Mouse (Mus musculus) adrenal gland, postnatal 36 days (tissue): ENCODE data around the gene Mut. TPM values are rescaled to one million over a fixed set of nuclear protein-coding genes. Genes with fewer than 3 reads are reported as not detected.
A peak's percentile ranks its signal among the peaks of the same experiment; 100 is the strongest.

Experiments
- DNase-seq, 2 experiments: peaks; one replicate each; pipeline ENCODE4 v3.0.0; 2021; ENCODE audit warnings: mixed read lengths in 1 of 2
- long read RNA-seq, 2 experiments: library from polyadenylated mRNA; stranded (forward); transcript quantifications; one replicate each; pipeline ENCODE4 v2.0.0; 2021; ENCODE audit warnings: borderline sequencing depth in 2 of 2
- total RNA-seq, 2 experiments: library from RNA; stranded (reverse); gene quantifications; 2 replicates each; pipeline ENCODE4 v1.2.3; 2021

Gene Mut
- 100 to 1,000 TPM; 141 to 203 TPM for total RNA-seq
- long read RNA-seq, experiment 1, transcript Mut-201 (13 exons, 3,674 nt) = major isoform, 95 of 136 reads
- long read RNA-seq, experiment 1, partial matches to known transcripts = 24 of 136 reads
- long read RNA-seq, experiment 1, other reads (novel, unspliced or antisense) = 17 of 136 reads
- long read RNA-seq, experiment 2, transcript Mut-201 (13 exons, 3,674 nt) = major isoform, 16 of 22 reads
- long read RNA-seq, experiment 2, partial matches to known transcripts = 6 of 22 reads
- long read RNA-seq, experiment 2, other reads (novel, unspliced or antisense) = 0 of 22 reads

GRCm38 (mm10) chr17:40934420-40935231 is at the start of gene Mut, which contains the start of gene Cenpq:
Mut (plus strand) TSS chr17:40934685.
Cenpq (minus strand) TSS chr17:40935047.
- peak; percentile 97 to 98 for DNase-seq

GRCm38 (mm10) chr17:40885155-40885554 is 49.3 kb upstream of the Mut start:
- no peak for DNase-seq

DNA sequence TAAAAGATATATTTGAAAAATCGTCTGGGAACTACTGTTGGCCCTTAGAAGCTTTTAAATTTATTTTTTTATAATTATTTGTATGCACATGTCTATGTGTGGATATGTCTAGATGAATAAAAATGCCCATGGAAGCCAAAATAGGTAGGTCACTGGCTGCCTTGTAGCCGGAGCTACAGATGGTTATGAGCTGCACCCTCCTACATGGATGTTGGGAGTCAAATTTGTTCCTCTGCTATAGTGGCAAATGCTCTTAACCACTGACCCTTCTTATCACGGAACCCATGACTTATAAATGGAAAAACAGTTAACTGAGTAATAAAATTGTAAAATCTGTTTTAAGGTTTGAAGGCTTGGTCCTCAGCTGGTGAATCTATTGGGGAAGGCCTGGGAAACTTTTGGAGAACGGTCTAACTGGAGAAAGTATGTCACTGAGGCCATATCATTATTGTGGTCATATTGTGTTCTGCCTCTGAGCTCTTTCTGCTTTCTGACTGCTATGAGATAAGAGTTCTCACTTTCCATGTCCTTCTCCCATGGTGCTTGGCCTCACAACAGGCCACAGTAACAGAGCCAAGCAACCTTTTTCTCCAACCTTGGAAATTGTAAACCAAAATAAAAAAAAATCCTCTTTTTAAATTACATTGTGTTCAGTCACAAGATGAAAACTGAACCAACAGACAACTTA is 46.5 kb upstream of the Mut start:
- DNase-seq = no peak

DNA sequence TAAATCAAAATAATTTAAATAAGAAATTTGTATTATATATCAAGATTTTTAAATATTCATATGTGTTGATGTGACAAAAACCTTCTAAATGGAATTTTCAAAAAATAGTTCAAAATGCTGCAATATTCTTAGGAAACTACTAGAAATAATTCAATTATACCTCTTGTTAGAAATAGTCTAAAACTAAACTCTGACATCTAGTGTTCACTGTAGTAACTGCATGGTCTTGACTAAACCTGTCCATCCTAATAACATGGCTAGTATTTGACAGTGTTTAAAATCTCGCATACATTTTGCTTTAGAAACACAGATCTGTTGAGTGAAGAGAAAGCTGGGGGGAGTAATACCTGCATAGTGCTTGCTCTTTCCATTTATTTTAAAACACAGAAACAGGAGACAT is 37.6 kb upstream of the Mut start:
- DNase-seq = no peak

DNA sequence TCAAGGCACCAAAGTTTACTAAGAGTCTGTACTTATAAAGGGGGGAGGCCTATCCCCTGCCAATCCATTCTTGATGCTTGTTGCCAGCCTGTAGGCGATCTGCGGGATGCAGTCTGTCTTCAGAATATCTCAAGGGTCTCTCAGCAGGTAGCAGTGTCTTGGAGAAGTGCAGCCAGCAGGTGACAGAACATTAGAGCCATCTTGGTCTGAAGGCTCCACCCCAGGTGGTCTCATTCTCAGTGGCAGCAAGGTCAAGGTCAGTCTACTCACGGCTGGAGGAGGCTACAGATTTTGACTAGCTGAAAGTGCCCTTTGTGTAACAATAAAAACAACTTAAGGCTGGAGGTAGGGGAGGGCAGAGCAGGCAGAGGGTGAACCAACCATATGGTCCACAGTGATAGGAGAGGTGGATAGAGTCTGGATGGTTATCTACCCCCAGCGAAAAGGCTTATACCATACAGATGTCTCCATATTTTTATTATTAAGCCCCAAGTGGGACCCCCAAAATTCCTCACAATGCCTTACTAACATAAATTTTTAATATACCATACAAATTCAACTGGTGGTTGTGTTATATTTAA is 34.6 kb upstream of the Mut start:
- DNase-seq = no peak

- DNase-seq = no peak
These were observed 31.1 kb upstream of the Mut start for GRCm38 (mm10) chr17:40903345-40903744.

GRCm38 (mm10) chr17:40904056-40904597 is 30.4 kb upstream of the Mut start:
- DNase-seq = no peak

- DNase-seq = peak in 1 of 2 experiments; percentile 7
These were observed 29.7 kb upstream of the Mut start for GRCm38 (mm10) chr17:40904721-40905154.

GRCm38 (mm10) chr17:40914250-40914649 is 20.2 kb upstream of the Mut start, which contains the start of gene Glyatl3:
Glyatl3 (minus strand) TSS chr17:40914350.
- DNase-seq = no peak

DNA sequence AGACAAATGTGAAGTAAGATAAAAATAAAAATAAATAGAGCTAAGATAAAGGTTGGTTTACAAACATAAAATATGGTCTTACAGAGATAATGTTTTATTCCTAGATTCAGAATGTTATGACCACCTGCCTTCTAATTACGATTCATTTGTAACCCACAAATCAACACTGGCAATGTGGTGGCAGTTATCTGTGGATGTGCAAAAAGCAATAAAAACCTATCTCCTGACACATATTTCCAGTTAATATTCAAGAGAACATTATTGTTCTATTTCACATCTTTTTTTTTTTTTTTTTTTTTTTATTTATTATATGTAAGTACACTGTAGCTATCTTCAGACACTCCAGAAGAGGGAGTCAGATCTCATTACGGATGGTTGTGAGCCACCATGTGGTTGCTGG is 19.0 kb upstream of the Mut start:
- DNase-seq = no peak

GRCm38 (mm10) chr17:40933985-40934384 is 500 bp upstream of the Mut start:
- DNase-seq = peak in 1 of 2 experiments; percentile 2

DNA sequence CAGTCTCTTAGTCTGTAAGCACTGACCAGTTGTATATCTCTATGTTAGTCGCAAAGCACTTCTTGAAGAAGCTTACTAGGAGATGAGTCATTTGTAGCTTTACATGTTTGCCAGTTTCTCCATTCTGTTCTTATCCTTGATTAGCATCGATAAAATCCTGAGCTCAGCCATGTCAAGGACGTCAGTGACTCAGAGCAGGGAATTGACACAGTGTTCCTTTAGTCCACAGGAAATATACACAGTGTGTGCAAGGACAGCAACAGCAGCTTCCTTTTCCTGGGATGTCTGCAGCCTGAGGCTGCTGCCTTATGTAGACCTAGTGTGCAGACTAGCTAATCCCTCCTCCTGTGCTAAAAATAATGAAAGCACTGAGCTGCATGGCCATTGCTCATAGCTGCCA is 14.0 kb downstream of the Mut start:
- peak; percentile 66 to 73 for DNase-seq

DNA sequence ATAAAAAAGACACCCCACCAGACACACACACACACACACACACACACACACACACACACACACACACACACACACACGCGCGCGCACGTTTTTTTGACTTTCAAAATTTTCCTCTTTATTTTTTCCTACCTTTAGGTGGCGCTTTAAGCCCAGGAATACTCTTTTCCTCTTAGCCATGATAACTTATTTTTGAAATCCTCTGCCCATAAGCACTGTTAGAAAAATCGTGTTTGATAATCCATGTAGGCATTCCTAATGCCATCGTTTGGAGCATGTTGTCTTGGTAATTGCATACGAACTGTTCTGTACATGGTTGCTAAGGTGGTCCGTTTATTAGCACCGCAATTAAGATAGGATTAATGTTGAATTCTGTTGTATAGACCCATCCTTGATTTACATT is 43.4 kb downstream of the Mut start:
- no peak for DNase-seq

DNA sequence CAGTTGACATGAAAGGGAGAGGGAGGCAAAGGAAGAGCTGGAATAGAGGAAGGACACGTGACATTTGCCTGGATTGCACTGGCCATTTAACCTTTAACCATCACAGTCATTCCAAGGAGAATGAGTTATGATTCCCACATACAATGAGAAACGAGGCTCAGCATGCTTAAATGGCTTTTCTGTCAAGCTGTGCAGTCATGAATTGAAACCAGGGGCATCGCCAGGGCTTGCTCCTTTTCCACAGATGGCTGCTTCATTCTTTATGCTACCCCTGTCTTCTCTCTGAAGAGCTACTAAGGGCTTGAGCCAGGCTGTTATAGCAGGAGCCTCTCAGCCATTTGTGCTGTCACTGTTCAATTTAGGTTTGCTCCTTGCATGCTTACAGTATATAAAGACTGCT is 57.6 kb downstream of the Mut start:
- no peak for DNase-seq

Other genes starting within 250 kb of the Mut start
- gene Esp1, start 207.6 kb upstream of the Mut start, total RNA-seq = not detected
- under 1 TPM in 1 of 2 experiments, not detected in 1; 0.26 TPM for gene Crisp2, start 127.7 kb upstream of the Mut start, total RNA-seq
- gene Rhag, start 123.6 kb upstream of the Mut start, total RNA-seq = not detected
- gene 9130008F23Rik, start 54.1 kb upstream of the Mut start, total RNA-seq = 1 to 10 TPM in 1 of 2 experiments, under 1 TPM in 1; 0.82 to 2.0 TPM
- not detected for gene Glyatl3, start 20.3 kb upstream of the Mut start, total RNA-seq
- 10 to 100 TPM in 1 of 2 experiments, 1 to 10 TPM in 1; 7.5 to 11.8 TPM for gene Cenpq, start 362 bp downstream of the Mut start, total RNA-seq